Mouse (Mus musculus): ENCODE measurements around the gene Plxnb1. TPM values are rescaled to one million over a fixed set of nuclear protein-coding genes. Genes with fewer than 3 reads are reported as not detected.

Plxnb1 gene
- total RNA-seq (2015; ENCODE audit: low replicate concordance): not detected in 2 replicates
- total RNA-seq (2017; ENCODE audit: low replicate concordance): not detected in 2 replicates

GRCm38 (mm10) chr9:109095137-109095982 is at the start of gene Plxnb1:
Gene Plxnb1, plus strand, starts transcription at chr9:109095389.
- ATAC-seq (replicated peaks; ENCODE audit: low FRiP score, poor library complexity, severe bottlenecking): no peak

- peak; percentile 93 for ATAC-seq (replicated peaks; ENCODE audit: low FRiP score, poor library complexity, severe bottlenecking)
Observed at GRCm38 (mm10) chr9:109046306-109046705, 48.9 kb upstream of the Plxnb1 start.

- ATAC-seq (replicated peaks; ENCODE audit: low FRiP score, poor library complexity, severe bottlenecking): no peak
Observed at GRCm38 (mm10) chr9:109049316-109049715, 45.9 kb upstream of the Plxnb1 start.

- no peak for ATAC-seq (replicated peaks; ENCODE audit: low FRiP score, poor library complexity, severe bottlenecking)
Observed at GRCm38 (mm10) chr9:109049996-109050673, 45.1 kb upstream of the Plxnb1 start.

GRCm38 (mm10) chr9:109050674-109050997 is 44.6 kb upstream of the Plxnb1 start:
- no peak for ATAC-seq (replicated peaks; ENCODE audit: low FRiP score, poor library complexity, severe bottlenecking)

GRCm38 (mm10) chr9:109051011-109051501 is 44.1 kb upstream of the Plxnb1 start:
- no peak for ATAC-seq (replicated peaks; ENCODE audit: low FRiP score, poor library complexity, severe bottlenecking)

DNA sequence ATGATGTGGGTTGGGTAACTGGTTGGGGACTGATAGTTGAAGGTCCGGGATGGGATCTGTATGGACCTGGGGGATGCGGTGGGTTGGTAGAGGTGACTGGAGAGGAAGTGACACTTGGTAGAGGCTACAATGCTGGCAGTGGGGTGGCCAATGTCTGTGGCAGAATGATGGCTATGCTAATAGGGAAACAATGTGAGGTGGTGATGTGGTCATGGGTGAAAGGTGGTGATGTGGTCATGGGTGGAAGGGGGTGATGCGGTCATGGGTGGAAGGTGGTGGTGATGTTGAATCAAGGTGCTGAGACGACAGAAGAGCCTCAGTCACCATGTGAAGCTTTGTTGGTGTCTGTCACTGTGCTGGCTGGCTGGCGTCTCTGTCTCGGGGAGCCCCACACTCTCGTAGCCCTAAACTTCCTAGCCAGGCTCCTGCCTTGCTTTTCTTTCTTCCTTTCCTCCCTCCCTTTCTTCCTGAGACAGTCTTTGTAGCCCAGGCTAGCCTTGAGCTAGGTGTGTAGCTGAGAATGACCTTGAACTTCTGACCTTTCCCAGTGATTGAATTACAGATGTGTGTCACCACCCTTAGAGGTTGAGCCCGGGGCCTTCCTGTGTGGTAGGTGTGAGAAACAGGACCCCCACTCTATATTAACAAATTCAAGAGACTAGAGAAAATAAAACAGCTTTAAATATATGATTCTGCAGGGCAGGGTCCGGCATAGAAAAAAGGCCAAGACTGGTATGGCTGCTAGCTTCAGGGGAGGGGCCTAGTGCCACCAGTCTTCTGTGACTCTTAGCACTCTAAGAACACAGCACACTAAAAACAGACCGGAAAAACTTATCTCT is 43.3 kb upstream of the Plxnb1 start:
- ATAC-seq (replicated peaks; ENCODE audit: low FRiP score, poor library complexity, severe bottlenecking): no peak

GRCm38 (mm10) chr9:109052490-109053260 is 42.5 kb upstream of the Plxnb1 start:
- ATAC-seq (replicated peaks; ENCODE audit: low FRiP score, poor library complexity, severe bottlenecking): no peak

- no peak for ATAC-seq (replicated peaks; ENCODE audit: low FRiP score, poor library complexity, severe bottlenecking)
Observed at GRCm38 (mm10) chr9:109053366-109053765, 41.8 kb upstream of the Plxnb1 start.

GRCm38 (mm10) chr9:109053851-109054250 is 41.3 kb upstream of the Plxnb1 start:
- ATAC-seq (replicated peaks; ENCODE audit: low FRiP score, poor library complexity, severe bottlenecking): no peak

DNA sequence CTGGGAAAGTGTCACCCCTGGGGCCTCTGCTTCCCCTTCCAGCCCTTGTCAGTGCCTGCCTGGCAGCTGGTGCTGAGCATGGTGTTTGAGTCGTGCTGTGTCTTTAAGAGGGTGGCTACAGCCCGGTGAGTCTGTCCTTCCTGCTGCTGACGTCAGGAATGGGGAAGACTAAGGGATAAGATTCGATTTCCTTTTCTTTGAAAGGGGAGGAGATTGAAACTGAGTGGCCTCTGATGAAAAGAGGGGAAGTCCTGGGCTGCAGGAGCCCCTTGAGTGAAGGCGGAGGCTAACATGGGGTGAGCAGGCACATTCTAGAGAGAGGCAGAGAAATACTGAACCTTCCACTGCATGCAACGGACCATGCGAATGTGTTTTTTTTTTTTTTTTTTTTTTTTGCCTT is 40.5 kb upstream of the Plxnb1 start:
- no peak for ATAC-seq (replicated peaks; ENCODE audit: low FRiP score, poor library complexity, severe bottlenecking)

DNA sequence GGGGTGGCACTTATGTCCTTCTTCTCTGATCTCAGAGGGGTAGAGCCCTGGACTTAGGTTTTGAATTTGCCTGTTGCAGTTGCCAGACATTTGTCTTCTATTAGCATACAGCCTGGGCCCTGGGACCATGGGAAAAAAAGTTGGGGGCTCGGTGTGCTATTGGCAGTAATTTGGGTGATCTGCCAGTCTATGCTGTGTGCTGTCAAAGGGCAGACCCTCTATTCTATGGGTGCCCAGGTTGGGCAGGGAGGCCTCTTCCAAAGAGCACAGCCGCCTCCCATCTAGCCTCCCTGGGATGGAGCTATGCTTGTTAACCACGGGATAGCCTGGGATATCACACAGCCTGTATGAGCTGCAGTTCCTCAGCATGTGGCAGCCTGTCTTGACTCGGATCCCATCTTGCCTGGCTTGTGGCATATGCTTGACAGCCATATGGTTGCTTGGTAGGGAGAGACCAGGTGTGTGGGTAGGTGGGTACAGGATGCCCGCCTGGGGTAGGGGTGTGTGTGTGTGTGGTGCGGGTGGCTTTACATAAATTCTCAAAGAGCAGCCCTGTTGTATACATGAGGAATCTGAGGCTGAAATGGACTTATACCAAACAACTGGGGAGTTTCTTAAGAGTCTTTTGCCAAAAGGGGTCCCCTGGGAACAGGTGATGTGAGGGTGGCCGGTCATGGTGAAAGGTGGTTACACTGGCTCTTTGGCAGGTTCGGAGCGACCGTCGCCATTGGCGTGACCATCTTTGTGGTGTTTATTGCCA is 39.7 kb upstream of the Plxnb1 start:
- ATAC-seq (replicated peaks; ENCODE audit: low FRiP score, poor library complexity, severe bottlenecking): no peak

- no peak for ATAC-seq (replicated peaks; ENCODE audit: low FRiP score, poor library complexity, severe bottlenecking)
Observed at GRCm38 (mm10) chr9:109056081-109056690, 39.0 kb upstream of the Plxnb1 start.

- no peak for ATAC-seq (replicated peaks; ENCODE audit: low FRiP score, poor library complexity, severe bottlenecking)
Observed at GRCm38 (mm10) chr9:109056916-109057315, 38.3 kb upstream of the Plxnb1 start.

GRCm38 (mm10) chr9:109057543-109057942 is 37.6 kb upstream of the Plxnb1 start:
- ATAC-seq (replicated peaks; ENCODE audit: low FRiP score, poor library complexity, severe bottlenecking): no peak

DNA sequence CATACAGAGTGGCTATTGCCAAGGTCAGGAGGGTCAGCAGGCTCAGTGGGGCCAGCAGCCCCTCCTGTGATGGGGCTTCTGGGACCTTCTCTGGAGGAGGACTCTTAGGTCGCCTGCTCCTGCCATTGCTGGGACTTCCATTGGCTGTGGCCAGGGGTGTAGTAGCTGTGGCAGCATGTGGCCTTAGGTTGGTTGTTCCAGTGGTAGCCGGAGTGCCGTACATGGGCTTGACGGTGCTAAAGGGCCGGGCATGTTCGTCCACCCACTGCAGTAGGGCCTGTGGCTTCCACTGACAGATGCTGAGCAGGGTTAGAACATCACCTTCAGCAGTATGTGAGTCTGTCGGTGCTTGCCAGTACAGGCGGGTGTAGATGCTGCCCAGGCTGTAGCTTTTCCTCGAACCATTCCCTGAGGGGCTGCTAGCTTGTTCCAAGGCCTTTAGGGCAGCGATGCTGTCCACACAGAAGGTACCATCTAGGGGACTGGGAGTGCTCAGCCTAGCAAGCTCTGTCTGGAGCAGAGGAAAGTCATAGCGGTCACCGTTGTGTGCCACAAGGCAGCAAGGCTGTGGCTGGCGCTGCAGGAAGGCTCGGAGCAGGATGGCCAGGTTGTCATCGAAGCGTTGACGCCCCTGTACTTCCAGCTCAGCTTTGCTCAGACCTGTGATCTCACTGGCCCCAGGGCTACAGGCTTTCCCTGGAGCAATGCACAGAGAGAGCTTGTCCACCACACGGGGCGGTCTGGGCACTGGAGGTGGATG is 37.0 kb upstream of the Plxnb1 start:
- no peak for ATAC-seq (replicated peaks; ENCODE audit: low FRiP score, poor library complexity, severe bottlenecking)

GRCm38 (mm10) chr9:109059136-109059903 is 35.9 kb upstream of the Plxnb1 start, which contains the start of gene Trex1:
Gene Trex1, minus strand, starts transcription at chr9:109059734.
- peak; percentile 91 for ATAC-seq (replicated peaks; ENCODE audit: low FRiP score, poor library complexity, severe bottlenecking)

All from erythroblast, adult 5-6 weeks (primary cell).